Mouse (Mus musculus) heart, postnatal 0 days (tissue): ENCODE results near the gene Lix1l. TPM values are rescaled to one million over a fixed set of nuclear protein-coding genes. Genes with fewer than 3 reads are reported as not detected.
"Not testable (repeated sequence)": the region's sequence is repeated elsewhere in the genome, so short reads cannot be mapped to it uniquely, and the experiment has no call there.

Source experiments
- ATAC-seq: fragments of 200-750 bp; cut with Nextera tagmentation; 2 replicates; pipeline ENCODE4 v1.8.0; 2017; ENCODE audit warnings: low read depth, moderate number of reproducible peaks, moderate library complexity; ENCODE audit not compliant: insufficient read depth
- DNase-seq: peaks from one replicate; pipeline ENCODE4 v3.0.0-alpha.2; 2016; ENCODE audit warnings: low spot score
- H3K27ac ChIP-seq: fragments of 300-500 bp; sonication (generic); 2 replicates; pipeline ENCODE4 v1.5.1; 2014; ENCODE audit warnings: low read depth, mild to moderate bottlenecking
- H3K27me3 ChIP-seq: fragments of 300-500 bp; sonication (generic); 2 replicates; pipeline ENCODE4 v1.6.1; 2014; ENCODE audit warnings: low read length, mixed read lengths; ENCODE audit not compliant: control insufficient read depth, insufficient read depth
- H3K36me3 ChIP-seq: fragments of 300-500 bp; sonication (generic); replicated peaks from 2 replicates; pipeline ENCODE4 v1.6.1; 2014; ENCODE audit warnings: low read length, mixed read lengths; ENCODE audit not compliant: control insufficient read depth, insufficient read depth
- H3K4me1 ChIP-seq: fragments of 300-500 bp; sonication (generic); 2 replicates; pipeline ENCODE4 v1.6.1; 2014; ENCODE audit warnings: antibody characterized with exemption; ENCODE audit not compliant: control insufficient read depth, insufficient read depth
- H3K4me2 ChIP-seq: fragments of 300-500 bp; sonication (generic); 2 replicates; pipeline ENCODE4 v1.6.1; 2014; ENCODE audit warnings: low read depth, mild to moderate bottlenecking, low read length, moderate library complexity
- H3K4me3 ChIP-seq: fragments of 300-500 bp; sonication (generic); 2 replicates; pipeline ENCODE4 v1.5.1; 2014; ENCODE audit warnings: low read depth, low read length
- H3K9ac ChIP-seq: fragments of 300-500 bp; sonication (generic); replicated peaks from 2 replicates; pipeline ENCODE4 v1.6.1; 2014; ENCODE audit warnings: low read depth, low read length, mixed read lengths
- H3K9me3 ChIP-seq: fragments of 300-500 bp; sonication (generic); replicated peaks from 2 replicates; pipeline ENCODE4 v1.6.1; 2016; ENCODE audit warnings: low read length; ENCODE audit not compliant: control insufficient read depth
- CTCF ChIP-seq: IDR thresholded peaks from 2 replicates; pipeline ENCODE4 v1.5.1; 2016; ENCODE audit warnings: antibody characterized with exemption, control low read depth, low read depth
- EP300 ChIP-seq: IDR thresholded peaks from 2 replicates; pipeline ENCODE4 v1.6.1; 2016; ENCODE audit warnings: antibody characterized with exemption, low read depth
- WGBS: fragments of 180-500 bp; shearing (Covaris S2); extraction: QIAGEN DNeasy Blood & Tissue Kit; methylation state at CpG from one replicate; pipeline ENCODE4 v1.1.7; 2014; 5-methylcytosine and 5-hydroxymethylcytosine counted together
- polyA plus RNA-seq: library from polyadenylated mRNA; unstranded; fragments of >200 nt; fragmentation: Nextera tagmentation; extraction: Ambion mirVana; gene quantifications from 2 replicates; pipeline ENCODE4 v1.2.1, GENCODE M21; 2015
- total RNA-seq: library from RNA; depleted of rRNA; stranded (reverse); fragments of >200 nt; gene quantifications from 2 replicates; pipeline ENCODE4 v1.2.3, GENCODE M21; 2014; ENCODE audit warnings: low replicate concordance

Gene Lix1l
- total and polyA plus RNA-seq, 2 experiments from 2014 or later, result 3.6 to 50.6 TPM

DNA sequence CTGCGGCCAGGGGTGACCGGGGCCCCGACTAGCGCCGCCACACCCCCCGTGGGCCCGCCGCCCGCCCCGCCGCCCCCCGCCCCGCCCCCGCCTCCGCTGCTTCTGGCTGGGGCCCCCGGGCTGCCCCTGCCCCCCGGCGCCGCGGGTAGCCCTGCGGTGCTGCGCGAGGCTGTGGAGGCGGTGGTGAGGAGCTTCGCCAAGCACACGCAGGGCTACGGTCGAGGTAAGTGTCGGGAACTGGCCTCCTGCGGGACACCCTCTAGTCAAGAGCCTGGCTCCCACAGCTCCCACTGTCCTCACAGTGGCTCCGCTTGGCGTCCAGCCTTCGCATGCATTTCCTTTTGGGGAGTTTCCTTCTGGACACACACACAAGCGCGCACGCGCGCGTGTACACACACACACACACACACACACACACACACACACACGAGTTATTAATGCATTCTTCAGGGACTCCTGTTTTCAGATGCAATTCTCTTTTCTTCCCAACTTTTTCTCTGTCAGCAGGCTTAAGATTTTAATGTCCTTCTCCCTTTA, 370 bp downstream of the Lix1l start:
- ATAC-seq (peak; percentile 70), DNase-seq (peak; percentile 71)
- Histone ChIP-seq H3K4me1 (peaks cover 10% of the 10 kb centered on the region; the same call in 1 of the 2 replicates), H3K4me2 (peak overlapping the region; percentile 87), H3K4me3 (peak overlapping the region; percentile 77), H3K27me3 (no peaks in the 10 kb centered on the region), H3K9ac (peak overlapping the region; percentile 85), H3K36me3 (0 out of 2 replicates have a peak, but pooled peaks cover 4% of the 10 kb centered on the region), H3K9me3 (no peaks in the 10 kb centered on the region), H3K27ac (peak overlapping the region; percentile 98)
- no peak for TF ChIP-seq CTCF
- TF ChIP-seq EP300, result no peak
- WGBS, result under 1% methylated on average over 31 of the region's 40 CpGs

DNA sequence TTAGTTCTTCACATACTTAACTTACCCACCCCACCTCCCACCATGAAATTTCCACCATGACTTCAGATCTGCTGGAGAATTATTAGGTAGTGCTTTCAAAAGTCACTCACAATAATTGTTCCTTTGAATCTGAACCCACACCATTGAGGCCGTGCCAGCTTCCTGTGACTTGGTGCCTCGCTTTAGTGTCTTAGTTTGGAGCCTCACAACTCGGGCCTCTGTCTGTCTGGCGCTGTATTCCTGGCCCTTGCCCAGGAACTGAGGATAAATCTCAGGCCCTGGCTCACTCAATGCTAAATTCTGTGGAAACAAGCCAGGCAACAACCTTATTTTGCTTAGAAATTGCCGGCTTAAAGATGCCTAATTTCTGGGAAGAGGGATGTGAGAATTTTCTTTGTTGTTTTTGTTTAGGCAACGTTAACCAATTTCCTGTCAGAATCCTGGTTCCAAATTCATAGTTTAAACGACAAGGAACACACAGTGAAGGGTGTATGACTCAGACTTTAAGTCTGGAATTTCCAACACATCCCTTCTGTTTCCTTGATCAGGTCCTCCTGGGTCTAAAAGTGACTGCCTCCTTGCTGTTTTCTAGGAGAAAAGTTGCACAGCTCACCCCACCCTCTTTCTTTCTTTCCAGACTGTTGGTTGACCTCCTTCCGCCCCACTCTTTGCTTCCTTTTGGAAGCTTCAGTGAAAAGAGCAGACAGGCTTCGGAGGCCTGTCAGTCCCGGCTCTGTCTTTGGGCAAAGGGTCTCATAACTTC, 1.2 kb downstream of the Lix1l start:
- TF ChIP-seq EP300 (no peak), CTCF (no peak)
- peak overlapping the region; percentile 77 for H3K4me3 ChIP-seq
- peaks cover 10% of the 10 kb centered on the region; the same call in 1 of the 2 replicates for H3K4me1 ChIP-seq

DNA sequence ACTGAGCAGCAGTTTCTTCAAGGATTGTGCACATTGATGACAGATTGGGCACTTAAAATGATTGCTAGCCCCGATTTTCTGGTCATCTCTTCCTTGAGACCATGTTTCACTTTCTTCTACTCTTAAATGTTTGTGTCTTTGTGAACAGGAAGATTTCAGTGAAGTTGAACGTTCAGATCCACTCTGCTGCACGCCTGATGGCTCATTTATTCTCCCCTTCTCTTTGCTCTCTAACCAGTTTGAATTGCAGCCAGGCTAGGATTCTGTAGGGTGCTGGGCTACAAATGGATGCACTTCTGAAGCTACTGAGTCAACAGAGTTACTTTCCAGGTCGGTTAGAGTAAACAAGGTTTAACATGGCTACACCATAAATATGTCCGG, 1.7 kb downstream of the Lix1l start:
- 0 out of 2 replicates have a peak, but pooled peaks cover 4% of the 10 kb centered on the region for H3K36me3 ChIP-seq
- no peaks in the 10 kb centered on the region for H3K9me3 ChIP-seq
- no peaks in the 10 kb centered on the region for H3K27me3 ChIP-seq
- no peak for ATAC-seq
- no peak for TF ChIP-seq EP300
- no peak for TF ChIP-seq CTCF
- H3K4me1 ChIP-seq, result peaks cover 10% of the 10 kb centered on the region; the same call in 1 of the 2 replicates
- peak overlapping the region; percentile 98 for H3K27ac ChIP-seq
- no peak for DNase-seq
- H3K4me2 ChIP-seq, result peak overlapping the region; percentile 87
- H3K9ac ChIP-seq, result peak overlapping the region; percentile 85; the same call in 1 of the 2 replicates
- 31% methylated on average over 5 of the region's 5 CpGs for WGBS
- H3K4me3 ChIP-seq, result peak overlapping the region; percentile 77

More for the DNA sequence above, 1.2 kb downstream of the Lix1l start:
- 0 out of 2 replicates have a peak, but pooled peaks cover 4% of the 10 kb centered on the region for H3K36me3 ChIP-seq
- DNase-seq, result no peak
- H3K27ac ChIP-seq, result peak overlapping the region; percentile 98
- no peaks in the 10 kb centered on the region for H3K27me3 ChIP-seq
- H3K4me2 ChIP-seq, result peak overlapping the region; percentile 87
- ATAC-seq, result no peak
- no peaks in the 10 kb centered on the region for H3K9me3 ChIP-seq
- peak overlapping the region; percentile 85 for H3K9ac ChIP-seq
- WGBS, result 19% methylated on average over 10 of the region's 10 CpGs

DNA sequence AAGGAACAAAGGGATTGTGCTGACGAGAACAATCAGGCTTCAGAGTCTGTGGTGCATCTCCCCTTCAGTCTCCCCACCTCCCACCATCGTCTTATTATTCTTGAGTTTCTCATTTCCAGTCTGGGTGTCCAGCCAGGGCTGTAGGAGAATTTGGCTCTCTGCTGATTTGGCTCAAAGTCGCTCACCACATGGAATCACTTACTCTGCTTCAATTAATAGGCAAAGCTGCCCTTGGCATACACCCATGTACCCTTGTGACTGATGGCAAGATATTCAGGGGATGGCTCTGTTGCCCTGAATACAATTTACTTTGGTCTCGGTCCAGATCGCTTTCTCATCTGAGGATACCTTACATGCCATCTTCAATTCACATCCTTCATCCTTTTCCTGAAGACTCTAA, 2.4 kb downstream of the Lix1l start:
- WGBS, result 49% methylated on average over 5 of the region's 5 CpGs
- H3K9ac ChIP-seq, result 0 out of 2 replicates have a peak overlapping the region, but pooled peaks have one; percentile 22
- H3K27me3 ChIP-seq, result no peaks in the 10 kb centered on the region
- H3K9me3 ChIP-seq, result no peaks in the 10 kb centered on the region
- H3K4me3 ChIP-seq, result peak overlapping the region; percentile 77; the same call in 1 of the 2 replicates
- peaks cover 10% of the 10 kb centered on the region; the same call in 1 of the 2 replicates for H3K4me1 ChIP-seq
- ATAC-seq, result no peak
- H3K27ac ChIP-seq, result peak overlapping the region; percentile 98
- TF ChIP-seq EP300 (no peak), CTCF (no peak)
- H3K4me2 ChIP-seq, result peak overlapping the region; percentile 87
- DNase-seq, result no peak
- 0 out of 2 replicates have a peak, but pooled peaks cover 4% of the 10 kb centered on the region for H3K36me3 ChIP-seq

DNA sequence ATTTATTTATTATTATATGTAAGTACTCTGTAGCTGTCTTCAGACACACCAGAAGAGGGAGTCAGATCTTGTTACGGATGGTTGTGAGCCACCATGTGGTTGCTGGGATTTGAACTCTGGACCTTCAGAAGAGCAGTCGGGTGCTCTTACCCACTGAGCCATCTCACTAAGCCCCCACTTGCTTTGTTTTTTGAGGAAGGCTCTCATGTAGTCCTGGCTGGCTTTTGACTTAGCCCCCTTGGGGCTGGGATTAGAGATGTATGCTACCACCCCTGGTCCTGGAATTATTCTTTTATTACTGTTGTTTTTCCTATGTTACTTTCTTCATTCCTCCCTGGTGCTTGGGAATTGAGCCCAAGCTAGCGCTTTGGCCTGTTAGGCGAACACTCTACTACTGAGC, 5.1 kb downstream of the Lix1l start:
- not testable (repeated sequence) for DNase-seq, H3K27me3 ChIP-seq, H3K4me2 ChIP-seq, H3K9me3 ChIP-seq, H3K4me3 ChIP-seq, ATAC-seq, H3K9ac ChIP-seq, H3K27ac ChIP-seq
- Histone ChIP-seq H3K4me1 (peaks cover 17% of the 10 kb centered on the region), H3K36me3 (peaks cover 12% of the 10 kb centered on the region; the same call in 1 of the 2 replicates)
- 95% methylated on average over 3 of the region's 4 CpGs for WGBS
